Mouse (Mus musculus) lung, postnatal 0 days (tissue): ENCODE results near the gene Ahcyl1.

Experiments used
- CTCF ChIP-seq: IDR thresholded peaks from 2 replicates; pipeline ENCODE4 v1.5.1; 2016; ENCODE audit warnings: antibody characterized with exemption, mild to moderate bottlenecking
- EP300 ChIP-seq: IDR thresholded peaks from 2 replicates; pipeline ENCODE4 v1.6.1; 2016; ENCODE audit warnings: antibody characterized with exemption, mild to moderate bottlenecking, control low read depth

DNA sequence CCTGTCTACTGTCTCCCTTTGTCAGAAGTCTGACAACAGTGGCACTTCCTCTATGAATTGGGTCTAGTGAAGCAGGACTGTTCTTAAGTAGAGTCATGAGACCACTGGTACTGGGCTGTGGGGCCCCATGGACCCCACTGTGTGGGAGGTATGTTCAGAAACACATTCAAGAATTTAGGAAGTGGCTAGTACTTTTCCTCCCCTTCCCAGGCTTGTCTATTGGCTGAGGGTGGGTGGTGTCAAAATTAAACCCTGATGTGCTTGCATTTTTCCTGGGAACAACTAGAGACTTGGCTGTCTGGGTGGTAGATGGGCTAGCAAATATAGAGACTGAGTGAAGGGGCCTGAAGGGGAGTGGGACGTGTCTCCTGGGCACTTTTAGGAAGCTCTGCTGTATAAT is 32.1 kb upstream of the Ahcyl1 start:
- no peak for TF ChIP-seq CTCF
- TF ChIP-seq EP300 = no peak
